Mouse (Mus musculus) layer of hippocampus, postnatal 36 days (tissue): Measurements from ENCODE around the gene Rspo4. TPM values are rescaled to one million over a fixed set of nuclear protein-coding genes. Genes with fewer than 3 reads are reported as not detected.

ENCODE experiments used
- DNase-seq, 2 experiments: peaks; one replicate each; pipeline ENCODE4 v3.0.0; 2022
- total RNA-seq, 2 experiments: library from RNA; stranded (reverse); gene quantifications; 2 replicates each; pipeline ENCODE4 v1.2.3; 2021

The Rspo4 gene
- total RNA-seq = not detected

DNA sequence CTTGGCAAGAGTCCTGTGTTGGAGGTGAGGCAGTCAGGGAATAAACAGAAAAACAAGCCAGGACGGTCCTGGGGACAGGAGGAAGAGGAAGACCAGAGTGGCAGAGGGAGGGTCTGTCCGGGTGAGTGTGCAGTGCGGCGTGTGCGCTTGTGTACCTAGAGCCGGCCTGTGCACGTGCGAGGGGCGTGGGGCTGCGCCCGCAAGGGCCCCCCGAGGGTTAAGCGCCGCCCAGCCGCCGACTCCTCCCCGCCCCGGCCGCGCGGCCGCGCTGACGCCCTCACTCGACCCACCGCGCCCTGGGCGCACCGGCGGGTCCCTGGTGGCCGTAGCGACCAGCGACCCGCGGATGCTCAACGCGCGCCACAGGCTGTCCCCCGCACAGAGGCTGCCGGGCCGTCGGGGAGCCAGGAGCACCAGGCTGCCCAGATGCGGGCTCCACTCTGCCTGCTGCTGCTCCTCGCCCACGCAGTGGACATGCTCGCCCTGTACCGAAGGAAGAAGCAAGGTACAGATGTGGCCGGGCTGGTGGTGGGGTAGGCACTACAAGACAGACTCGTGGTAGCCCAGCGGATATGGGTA lies at the start of gene Rspo4:
Gene Rspo4 (plus strand): TSS at position 280 of the 579 bp plus-strand sequence.
- no peak for DNase-seq

DNA sequence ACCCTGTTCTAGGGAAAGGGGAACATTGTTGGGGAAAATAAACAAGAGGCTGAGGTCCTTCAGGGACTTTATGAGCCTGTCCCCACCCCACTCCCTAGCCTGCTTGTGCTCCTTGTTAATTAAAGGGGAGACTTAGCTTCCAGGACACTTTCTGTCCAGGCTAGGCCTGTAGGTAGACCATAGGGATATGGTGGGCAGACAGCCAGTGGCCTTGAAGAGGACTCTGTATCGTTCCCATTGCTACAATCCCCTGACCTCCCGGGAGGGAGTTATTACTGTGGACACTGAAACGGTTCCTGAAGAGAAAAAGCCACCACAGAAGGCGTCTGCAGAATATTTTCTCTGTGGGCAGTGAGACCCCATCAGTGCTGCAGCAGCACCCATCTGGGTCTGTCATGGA lies 27.1 kb upstream of the Rspo4 start:
- no peak for DNase-seq

DNA sequence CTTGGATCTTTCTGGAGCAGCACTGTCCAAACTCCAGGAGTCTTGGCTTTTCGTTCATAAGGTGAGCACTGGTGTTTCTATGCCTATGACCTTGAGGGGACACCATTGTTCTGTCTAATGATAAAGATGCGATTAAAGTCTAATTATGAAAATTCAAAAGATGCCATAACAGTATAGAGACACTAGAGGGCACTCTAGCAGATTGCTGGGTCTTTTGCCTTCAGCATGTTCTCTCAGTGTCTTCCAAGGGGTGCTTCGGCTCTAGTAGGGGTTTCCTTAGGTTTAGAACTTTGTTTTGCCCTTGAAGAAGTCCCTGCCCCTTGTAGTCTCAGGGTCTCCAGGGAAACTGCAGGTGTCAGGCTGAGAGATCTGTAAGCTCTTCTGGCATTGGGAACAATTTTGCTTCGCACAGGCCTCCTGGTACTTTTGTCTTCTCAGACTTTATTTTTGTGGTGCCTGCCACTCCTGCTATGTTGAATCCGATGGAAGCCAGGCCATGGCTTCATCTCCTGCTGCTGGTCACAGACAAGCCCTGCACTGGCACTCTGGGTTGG lies 19.6 kb downstream of the Rspo4 start:
- no peak for DNase-seq

DNA sequence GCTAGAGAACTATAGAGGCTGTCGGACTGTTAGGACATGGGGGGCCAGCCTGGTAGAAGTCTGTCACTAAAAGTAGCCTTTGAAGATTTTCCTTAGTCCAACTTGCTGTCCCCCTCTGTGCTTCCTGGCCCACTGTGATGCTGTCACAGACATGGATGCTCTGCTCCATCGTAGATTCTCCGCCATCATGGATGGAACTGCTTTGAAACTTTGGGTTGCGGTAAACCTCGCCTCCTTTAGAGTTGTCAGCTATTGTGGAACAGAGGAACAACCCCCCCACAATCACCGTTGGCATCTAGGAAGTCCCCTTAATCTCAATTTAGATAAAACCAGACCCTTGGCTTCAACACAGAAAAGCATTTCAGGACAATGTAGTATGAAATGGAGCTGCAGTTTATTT lies 22.2 kb downstream of the Rspo4 start:
- DNase-seq = no peak

DNA sequence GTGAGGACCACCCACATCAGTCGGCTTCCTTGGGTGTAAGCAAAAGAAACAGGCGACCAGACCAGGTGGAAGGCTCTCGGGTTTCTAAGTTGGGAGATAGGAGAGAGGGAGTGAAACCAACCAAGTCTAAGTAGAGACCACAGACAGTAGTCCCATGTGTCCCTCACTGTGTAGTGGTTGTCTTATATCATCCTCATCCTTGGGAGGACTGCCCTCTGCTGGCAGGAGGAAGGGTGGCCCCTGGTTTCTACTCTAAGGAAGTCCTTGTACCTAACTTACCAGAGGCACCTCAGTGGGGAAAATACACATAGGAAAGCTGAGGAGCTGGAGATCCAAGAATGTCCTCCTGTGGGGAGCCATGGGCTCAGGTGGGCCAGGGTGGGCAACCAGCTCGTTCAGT lies 23.8 kb downstream of the Rspo4 start:
- peak; percentile 36 to 50 for DNase-seq

DNA sequence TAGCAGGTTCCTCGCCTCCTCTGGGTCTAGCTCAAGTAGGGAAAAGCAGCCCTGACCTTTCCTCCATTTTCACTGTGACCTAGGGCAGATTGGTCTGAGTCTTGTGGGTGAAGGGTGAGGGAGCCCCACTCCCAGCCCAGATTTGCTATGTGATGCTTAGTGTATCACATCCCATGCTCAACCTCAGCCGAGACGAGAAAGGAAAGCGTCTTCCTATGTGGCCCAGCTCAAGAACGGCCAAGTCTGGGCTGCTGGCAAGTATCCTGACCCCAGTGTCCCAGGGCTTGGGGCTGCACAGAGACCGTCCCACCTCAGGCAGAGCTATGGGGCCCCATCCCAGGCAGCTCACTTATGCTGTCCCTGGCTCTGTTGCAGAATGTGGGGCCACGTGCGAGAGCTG lies 25.5 kb downstream of the Rspo4 start:
- no peak for DNase-seq

DNA sequence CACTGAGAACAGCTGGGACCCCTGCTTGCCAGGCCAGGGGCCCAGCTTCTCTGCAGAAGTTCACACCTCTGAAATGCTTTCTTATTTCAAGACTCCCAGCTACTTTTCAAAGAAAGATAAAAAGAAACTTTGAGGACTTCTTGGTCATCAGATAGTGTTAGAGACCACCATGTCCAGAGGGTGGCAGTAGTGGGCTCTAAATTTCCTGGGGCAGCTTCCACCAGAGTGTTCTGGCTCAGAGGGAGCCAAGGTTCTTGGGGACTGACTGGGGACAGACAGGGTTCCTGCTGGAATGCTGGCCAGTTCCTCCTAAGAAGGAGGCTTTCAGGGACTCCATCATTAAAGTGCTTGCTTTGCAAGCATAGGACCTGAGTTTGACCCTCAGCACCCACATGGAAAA lies 31.8 kb downstream of the Rspo4 start:
- no peak for DNase-seq

DNA sequence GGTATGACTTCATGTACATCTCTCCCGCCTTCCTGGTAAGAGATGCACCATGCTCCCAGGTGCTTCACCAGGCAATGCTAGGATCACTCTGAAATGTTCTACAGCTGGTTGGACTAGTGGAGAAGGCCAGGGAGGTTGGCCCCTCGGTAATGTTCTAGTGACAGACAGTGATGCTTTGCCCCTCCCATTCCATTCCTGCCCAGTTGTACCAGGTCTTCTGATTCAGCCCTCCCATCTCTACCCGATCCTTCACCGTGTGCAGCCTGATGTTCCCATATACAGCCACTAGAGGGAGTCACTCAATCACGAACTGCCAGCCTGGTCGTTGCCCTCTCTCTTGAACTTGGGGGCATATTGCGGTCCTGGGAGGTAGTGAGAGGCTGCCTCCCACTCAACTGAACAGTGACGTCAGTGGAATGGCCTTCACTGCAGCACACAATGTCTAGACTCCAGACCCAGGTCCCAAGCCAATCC lies 33.3 kb downstream of the Rspo4 start:
- peak; percentile 53 to 62 for DNase-seq

DNA sequence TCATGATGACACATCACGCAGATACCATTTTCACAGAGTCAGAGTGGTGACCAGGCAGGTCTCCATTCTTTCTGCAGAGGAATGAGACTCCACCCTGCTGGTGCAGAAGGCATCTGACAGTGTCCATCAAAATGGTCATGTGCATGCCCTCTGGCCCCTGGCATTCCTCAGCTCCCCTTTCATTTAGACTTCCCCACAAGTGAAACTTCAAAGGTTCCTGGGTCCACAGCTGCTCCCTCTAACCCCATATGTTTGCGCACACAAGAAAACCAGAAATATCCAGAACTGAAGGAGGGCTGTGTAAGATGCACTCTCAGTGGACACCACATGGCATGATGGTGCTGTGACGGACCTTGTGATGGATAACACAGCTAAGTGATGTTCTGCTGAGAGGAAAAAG lies 35.9 kb downstream of the Rspo4 start:
- DNase-seq = no peak

DNA sequence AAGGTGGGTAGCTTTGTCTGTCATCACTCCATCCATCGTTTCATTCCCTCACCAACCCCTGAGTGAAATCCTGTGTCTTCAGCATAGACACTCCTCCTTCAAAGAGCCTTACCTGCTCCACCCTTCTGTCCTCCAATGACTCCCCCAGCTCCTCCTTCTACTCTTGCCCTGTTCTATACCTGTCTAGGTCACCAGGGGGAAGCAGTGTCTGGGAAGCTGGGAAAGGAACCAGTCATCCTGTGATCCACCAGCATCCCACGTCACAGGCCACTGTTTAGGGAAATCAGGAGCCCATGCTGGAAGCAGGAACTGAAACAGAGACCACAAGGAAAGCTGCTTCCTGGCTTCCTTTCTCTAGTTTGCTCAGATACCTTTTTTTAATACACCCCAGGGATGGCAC lies 37.0 kb downstream of the Rspo4 start:
- DNase-seq = no peak

DNA sequence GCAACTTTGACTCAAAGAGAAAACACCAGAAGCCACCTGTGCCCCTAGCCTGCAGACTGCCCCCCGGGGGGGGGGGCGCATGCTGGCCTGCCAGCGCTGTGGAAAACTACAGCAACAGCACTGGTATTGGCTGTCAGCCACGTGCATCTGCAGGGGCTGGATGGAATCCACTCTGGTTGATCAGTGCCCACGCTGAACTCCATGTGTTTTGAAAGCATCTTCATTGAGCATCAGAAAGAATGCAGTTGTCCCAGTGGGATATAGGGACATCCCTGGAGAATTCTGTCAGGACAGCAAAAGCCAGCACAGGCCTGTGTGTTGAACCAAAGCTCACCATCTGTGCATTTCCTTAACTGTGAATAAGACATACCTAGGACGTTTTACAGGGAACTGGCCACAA lies 48.3 kb downstream of the Rspo4 start:
- DNase-seq = peak in 1 of 2 experiments; percentile 47

DNA sequence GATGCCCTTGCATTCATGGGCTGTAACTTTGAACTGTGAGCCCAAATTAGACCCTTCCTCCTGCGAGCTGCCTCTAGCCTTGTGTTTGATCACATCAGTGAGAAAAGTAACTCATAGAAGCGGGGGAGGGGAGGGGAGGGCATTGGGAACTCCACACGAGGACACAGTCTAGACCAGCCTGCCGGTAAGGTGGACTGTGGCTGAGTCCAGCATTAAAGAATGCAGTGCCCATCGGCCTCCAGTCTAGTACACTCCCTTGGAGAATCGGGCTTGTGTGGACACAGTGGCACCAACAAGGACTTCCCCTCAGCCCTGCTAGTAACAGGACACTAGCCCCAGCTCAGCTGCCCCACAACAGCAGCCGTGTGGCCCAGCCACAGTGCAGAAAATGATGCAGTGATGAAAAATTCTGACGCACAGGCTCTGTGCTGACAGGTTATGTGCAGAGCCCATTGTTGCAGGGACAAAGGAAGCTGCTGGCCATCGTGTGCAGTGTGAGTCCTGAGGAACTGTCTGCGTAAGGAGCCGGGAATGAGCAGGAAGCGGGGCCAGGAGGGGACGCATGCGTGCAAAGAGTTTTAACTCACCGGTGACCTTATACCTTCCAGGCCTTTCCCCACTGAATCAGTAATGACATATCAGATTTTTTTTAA lies 50.5 kb downstream of the Rspo4 start:
- DNase-seq = no peak

DNA sequence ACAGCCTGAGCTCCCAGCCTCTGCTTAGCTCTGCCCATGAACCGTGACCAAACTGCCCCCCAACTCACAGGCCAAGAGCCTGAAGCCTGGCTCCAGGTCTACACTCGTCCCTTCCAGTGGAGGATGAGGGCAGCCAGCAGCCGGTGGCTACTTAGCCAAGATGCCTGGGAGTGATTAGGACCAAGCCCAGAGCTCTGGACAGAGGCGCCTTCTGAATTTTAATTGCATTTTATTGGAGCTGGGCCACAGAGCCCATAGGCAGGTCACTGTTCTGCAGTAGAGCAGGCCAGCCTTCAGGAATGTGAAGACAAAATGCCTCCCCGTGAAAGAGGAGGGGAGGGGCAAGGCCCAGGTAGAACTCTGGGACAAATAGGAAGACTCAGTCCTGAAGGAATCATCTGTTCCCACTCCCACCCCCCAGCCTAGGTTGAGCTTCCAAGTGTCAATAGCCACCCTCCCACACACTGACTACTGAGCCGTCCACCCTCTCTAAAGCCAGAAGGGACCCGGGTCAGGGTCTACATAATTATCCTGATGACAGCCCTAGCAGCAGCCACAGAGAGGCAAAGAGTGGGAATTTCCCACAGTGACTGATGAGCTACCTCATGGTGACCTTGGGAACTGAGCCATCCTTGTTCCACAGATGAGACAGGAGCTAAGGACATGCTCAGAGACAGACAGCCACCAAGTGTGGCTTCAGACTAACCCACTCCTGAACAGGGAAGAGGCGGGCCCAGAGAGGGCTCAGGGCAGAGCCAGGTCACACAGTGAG lies 51.7 kb downstream of the Rspo4 start:
- peak; percentile 38 to 39 for DNase-seq

DNA sequence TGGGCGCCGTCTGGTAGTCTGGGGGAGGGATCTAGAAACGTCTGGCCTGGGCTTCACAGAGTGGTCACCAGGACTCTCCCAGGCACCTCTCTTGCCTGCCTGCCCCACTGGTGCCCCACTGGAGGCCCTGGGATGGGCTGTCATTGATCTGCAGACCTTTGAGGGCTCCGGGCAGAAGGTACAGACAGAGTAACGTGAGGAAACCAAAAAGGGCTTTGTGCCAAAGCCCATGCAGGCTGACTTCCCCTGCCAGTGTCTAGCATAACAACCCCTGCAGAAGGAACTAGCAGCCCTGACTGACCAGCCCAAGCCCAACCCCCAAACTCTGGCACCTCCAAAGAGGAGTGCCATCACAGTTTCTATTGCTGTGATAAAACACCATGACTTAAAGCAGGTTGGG lies 53.2 kb downstream of the Rspo4 start:
- no peak for DNase-seq

DNA sequence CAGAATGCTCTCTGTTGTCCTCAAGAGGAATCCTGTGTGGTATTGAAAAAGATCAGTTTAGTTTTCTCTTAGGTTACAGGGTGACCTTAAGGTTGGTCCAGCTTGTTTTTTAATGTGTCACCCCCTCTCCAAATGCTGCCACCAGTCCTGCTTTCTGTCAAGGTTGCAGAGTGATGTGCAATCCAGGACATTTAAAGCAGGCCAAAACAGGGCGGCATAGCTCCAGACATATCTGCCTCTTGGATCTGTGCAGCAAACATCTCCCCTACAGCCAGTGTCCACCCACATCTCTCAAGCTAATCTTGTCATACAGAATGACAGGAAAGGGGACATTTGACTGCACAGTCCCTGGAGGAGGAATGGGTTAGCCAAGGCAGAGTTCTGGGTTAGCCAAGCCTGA lies 55.4 kb downstream of the Rspo4 start:
- no peak for DNase-seq

DNA sequence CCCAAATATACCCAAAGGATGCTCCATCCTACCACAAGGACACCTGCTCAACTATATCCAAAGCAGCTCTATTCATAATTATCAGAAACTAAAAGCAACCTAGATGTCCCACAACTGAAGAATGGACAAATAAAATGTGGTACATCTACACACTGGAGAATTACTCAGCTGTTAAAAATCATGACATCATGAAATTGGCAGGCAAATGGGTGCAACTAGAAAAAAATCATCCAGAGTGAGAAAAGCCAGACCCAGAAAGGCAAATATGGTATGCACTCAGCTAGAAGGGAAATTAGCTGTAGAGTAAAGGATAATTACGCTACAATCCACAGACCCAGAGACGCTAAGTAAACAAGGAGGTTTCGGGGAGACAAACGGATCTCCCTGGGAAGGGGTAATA lies 58.1 kb downstream of the Rspo4 start:
- no peak for DNase-seq

DNA sequence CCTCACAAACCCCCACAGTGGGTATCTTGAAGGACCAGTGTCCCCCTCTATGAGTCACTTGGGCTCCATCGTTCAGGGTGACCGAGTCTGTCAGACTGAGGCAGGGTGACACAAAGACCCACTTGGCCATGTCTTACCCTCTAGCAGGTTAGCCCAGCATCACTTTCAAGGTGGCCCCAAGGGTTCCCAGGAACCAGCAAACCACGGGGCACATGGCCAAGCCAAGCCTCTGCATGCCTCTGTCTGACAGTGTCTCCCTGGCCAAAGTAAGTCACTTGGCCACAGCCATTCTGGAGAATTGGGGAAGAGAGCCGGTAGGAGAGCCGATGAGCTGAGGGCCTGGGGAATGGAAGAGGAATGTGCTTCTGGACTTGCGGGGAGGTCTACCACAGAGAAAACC lies 60.5 kb downstream of the Rspo4 start:
- no peak for DNase-seq

DNA sequence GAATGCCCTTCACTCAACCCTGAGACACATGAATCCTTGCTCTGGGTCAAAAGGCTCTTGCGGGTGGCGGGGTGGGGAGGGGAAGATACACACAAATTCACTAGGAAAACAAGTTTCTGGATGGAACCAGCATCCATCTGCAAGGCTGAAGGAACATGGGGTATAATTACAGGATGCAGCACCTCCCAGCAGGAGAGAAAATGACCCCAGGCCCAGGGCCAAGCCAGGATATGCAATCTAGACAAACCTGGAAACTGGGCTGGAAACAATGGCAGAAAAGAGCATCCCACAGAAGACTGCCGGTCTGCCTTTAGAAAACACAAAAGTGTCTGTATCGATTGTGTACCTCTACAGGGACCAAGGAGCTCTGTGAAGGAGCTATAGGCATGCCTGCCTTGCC lies 61.2 kb downstream of the Rspo4 start:
- no peak for DNase-seq

DNA sequence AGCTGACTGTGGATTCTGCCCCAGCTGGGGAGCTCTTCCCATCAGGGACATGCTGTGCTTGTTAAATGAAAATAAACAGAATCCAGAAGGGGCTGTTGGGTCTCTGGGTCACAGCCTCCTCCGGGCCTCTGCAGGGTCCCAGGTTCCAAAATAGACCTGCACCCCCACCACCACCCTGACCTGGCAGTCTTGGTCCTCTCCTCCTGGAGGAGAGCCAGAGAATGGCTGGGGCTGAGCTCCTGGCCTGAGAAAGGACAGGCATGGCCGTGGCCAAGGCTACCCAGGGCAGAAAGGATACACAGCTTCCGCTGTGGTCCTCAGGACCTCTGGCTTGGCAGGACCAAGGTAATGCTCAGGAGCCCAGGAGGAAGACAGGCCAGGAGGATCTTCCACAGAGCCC lies 61.9 kb downstream of the Rspo4 start:
- no peak for DNase-seq

DNA sequence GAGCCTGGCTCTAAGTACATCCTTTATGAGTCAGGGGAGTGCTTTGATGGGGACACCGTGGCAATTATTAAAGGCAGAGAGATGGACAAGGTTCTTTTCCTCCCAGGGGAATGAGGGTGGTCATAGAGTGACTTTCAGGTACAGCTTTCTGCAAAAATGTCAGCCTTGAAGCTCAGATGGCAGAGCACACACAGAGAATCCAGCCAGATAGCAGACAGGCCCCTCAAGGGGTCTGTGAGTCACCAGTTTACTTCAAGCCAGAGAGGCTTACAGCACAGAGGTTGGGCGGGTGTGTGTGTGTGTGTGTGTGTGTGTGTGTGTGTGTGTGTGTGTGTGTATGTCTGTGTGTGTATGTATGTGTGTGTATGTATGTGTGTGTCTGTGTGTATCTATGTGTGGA lies 64.3 kb downstream of the Rspo4 start:
- DNase-seq = no peak

DNA sequence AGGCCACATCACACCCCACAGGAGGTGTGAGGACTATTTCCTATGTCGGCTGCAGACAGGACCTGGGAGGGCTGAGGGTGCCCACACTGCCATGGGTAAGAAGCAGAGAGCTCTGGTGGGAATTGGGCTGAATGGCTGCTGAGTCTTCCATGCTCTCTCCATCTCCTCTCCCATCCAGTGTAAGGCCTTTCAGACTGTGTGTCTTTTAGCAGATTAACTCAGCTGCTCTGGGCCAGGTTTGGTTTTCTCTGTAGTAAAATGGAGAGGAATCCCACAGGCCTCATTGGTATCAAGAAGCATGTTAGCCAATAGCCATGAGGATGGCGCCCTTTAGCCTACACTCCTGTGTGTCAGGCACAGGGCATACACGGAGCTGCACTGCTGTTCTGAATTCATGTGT lies 66.7 kb downstream of the Rspo4 start:
- DNase-seq = no peak

DNA sequence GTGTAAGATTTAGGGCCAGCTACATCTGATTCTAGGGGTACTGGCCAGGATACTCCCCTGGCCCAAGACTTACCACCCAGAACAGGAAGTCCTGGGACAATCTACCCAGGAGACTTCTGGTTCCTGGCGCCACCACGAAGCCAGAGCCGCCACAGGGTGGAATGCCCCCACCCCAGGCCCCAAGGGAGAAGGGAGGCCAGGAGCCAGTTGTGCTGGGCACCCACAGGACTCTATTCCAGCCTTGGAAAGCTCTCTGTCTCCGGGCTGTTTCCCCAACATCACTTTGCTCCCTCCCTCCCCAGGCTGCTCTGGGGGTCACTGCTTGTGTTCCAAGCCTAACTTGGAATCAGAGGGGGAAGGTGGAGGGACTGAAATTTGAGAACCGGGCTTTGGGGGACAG lies 67.8 kb downstream of the Rspo4 start:
- DNase-seq = no peak

DNA sequence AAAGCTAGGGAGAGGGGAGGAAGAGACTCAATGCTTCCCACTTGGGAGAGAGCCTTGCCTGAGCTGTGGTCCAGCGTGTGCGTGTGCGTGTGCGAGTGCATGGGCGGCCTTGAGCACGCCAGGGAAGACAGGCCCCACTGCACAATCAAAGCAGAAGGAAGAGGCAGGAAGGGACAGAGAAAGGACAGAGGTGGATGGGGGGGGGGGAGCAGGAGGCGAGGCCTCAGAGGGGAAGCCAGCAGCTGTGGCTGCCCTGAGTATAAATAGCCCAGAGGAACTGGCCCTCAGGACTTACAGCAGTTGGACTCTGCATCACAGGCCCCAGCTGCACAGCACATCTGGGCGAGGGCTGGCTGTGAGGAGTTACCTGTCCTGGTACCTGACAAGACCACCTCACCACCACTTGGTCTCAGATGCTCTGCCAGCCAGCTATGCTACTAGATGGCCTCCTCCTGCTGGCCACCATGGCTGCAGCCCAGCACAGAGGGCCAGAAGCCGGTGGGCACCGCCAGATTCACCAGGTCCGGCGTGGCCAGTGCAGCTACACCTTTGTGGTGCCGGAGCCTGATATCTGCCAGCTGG lies 68.3 kb downstream of the Rspo4 start, which contains the start of gene Angpt4:
Gene Angpt4 (plus strand): TSS at position 292 of the 582 bp plus-strand sequence.
- no peak for DNase-seq
